In genomic region chr14:29937466-29937865, GRCm38 (mm10) we compare ENCODE assay signal across 13 mouse cellular contexts. TPM values are rescaled to one million over a fixed set of nuclear protein-coding genes. Genes with fewer than 3 reads are reported as not detected.
A peak's percentile ranks its signal among the peaks of the same experiment; 100 is the strongest.
DNase-seq lines count a peak whose midpoint lies in the region; ATAC-seq and TF ChIP-seq lines count a peak whose summit lies in the region.
"Had no signal": no experiment of that assay in that cellular context is flagged by ENCODE, and none has a peak within 500 bp of the region (broad histone marks: within the 10 kb centered on the region; RNA-seq: fewer than 3 reads in every experiment).

No protein-coding gene starts in this region.

- ATAC-seq in kidney, postnatal 0 days (replicated peaks; ENCODE audit: low FRiP score, low read depth): no peak; the same call in 1 of the 2 replicates
- ATAC-seq: lung, postnatal 0 days; Patski had no signal

- TF ChIP-seq CTCF in kidney, postnatal 0 days (IDR thresholded peaks at IDR 0.05; ENCODE audit: low read depth): peak; percentile 52

- no peaks in the 10 kb centered on the region for H3K36me3 ChIP-seq in kidney, postnatal 0 days (ENCODE audit: insufficient read depth, low read length)
- H3K36me3 ChIP-seq: embryonic facial prominence, embryonic 12.5 days; limb, embryonic 12.5 days had no signal

- H3K4me2 ChIP-seq in kidney, postnatal 0 days (ENCODE audit: low read length): no peak overlapping the region
- H3K4me2 ChIP-seq: embryonic facial prominence, embryonic 12.5 days; limb, embryonic 12.5 days had no signal

- H3K4me1 ChIP-seq in kidney, postnatal 0 days (replicated peaks; ENCODE audit: insufficient read depth, low read length): no peaks in the 10 kb centered on the region

- H3K27me3 ChIP-seq in kidney, postnatal 0 days (ENCODE audit: insufficient read depth, low read length): no peaks in the 10 kb centered on the region
- H3K27me3 ChIP-seq: embryonic facial prominence, embryonic 12.5 days had no signal

- no peak overlapping the region for H3K9ac ChIP-seq in kidney, postnatal 0 days (ENCODE audit: low read depth, low read length)
- H3K9ac ChIP-seq: embryonic facial prominence, embryonic 12.5 days; limb, embryonic 12.5 days had no signal

- no peak overlapping the region for H3K4me3 ChIP-seq in kidney, postnatal 0 days (replicated peaks; ENCODE audit: low read depth, low read length)
- H3K4me3 ChIP-seq: embryonic facial prominence, embryonic 12.5 days; limb, embryonic 12.5 days had no signal

- no peak overlapping the region for H3K27ac ChIP-seq in kidney, postnatal 0 days
- H3K27ac ChIP-seq: embryonic facial prominence, embryonic 12.5 days; limb, embryonic 12.5 days had no signal

- WGBS in kidney, postnatal 0 days: 71% methylated on average over 15 of the region's 15 CpGs

- H3K9me3 ChIP-seq in kidney, postnatal 0 days (replicated peaks; ENCODE audit: low read length): no peaks in the 10 kb centered on the region
- H3K9me3 ChIP-seq: embryonic facial prominence, embryonic 12.5 days; limb, embryonic 12.5 days had no signal

- DNase-seq in embryo, embryonic 11 days: peak; percentile 8
- DNase-seq in embryo, embryonic 9.5 days (ENCODE audit: extremely low spot score): no peak
- peak; percentile 81 for DNase-seq in kidney, postnatal 0 days (ENCODE audit: low spot score)
- DNase-seq in kidney, postnatal 10 days: no peak
- DNase-seq in right cerebral cortex, adult 2 months (ENCODE audit: low spot score in 2 of 2): peak; percentile 57 to 63
- DNase-seq in right cerebral cortex, postnatal 4 days: no peak
- no peak for DNase-seq in thymus, postnatal 14 days
- no peak for DNase-seq in cerebellum, postnatal 4 days (ENCODE audit: low spot score in 2 of 2)
- DNase-seq: kidney, adult 9 months had no signal

RNA-seq across cellular contexts. Expression of gene Selenok, which starts 30.6 kb away (rescaled TPM):
- 329 and 334 TPM in 2 replicates for polyA plus RNA-seq in kidney, postnatal 0 days (2015; fragmentation: Nextera tagmentation; extraction: Ambion mirVana)

RNA-seq across cellular contexts. Expression of gene Actr8, which starts 40.7 kb away (rescaled TPM):
- polyA plus RNA-seq in kidney, postnatal 0 days (2015; fragmentation: Nextera tagmentation; extraction: Ambion mirVana): 49.4 and 51.5 TPM in 2 replicates

Comparison
In these comparisons a context has a peak if more than half of its experiments do, and no peak if none do; other contexts are left out.
1. DNase-seq: peak in embryo, embryonic 11 days (single experiment), kidney, postnatal 0 days (single experiment) and right cerebral cortex, adult 2 months (2 of 2); none in embryo, embryonic 9.5 days (single experiment), kidney, postnatal 10 days (single experiment), right cerebral cortex, postnatal 4 days (single experiment), thymus, postnatal 14 days (single experiment) and cerebellum, postnatal 4 days (0 of 2).